Mouse (Mus musculus): ENCODE results near the gene Olfr1510. TPM values are rescaled to one million over a fixed set of nuclear protein-coding genes. Genes with fewer than 3 reads are reported as not detected.

Gene Olfr1510
- not detected in 2 replicates for polyA plus RNA-seq (2012; rRNA removed)

DNA sequence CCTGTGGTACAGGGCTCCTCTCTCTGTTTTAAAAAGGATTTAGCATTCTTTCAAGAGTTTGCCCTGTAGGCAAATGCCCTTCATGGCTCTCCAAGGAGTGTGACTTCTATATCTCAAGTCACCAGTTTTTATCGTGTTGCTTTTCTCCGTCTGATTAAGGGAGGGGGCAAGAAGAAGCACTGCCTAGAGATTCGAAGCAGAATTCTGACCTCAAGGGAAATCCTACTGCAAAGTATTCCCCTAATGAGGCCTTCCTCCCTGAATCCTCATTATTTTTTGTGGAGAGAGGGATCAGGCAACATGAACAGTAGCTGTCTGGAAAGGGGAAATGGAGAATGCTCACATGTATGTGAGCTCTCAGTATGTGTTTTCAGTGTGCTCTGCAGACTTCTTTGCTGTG lies at the start of gene Olfr1510:
TSS of gene Olfr1510 (minus strand) at position 101 of the 400 bp plus-strand sequence.

DNA sequence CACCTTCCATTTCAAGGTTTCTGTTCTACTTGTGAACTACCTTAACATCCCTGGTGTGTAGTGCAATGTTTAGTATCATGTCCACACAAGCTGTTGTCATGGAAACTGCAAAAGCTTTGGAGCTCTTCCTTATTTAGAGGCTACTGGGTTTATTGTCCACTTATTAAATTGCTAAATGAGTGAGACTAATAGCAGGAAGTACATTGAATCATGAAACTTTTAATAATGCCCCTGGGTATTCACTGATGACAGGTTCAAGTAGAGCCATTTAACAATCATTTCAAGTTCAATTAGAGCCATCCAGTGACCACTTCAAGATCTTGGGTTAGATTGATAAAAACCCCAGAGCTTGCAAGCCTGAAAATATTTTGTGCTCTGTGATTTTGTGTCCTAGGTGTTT lies 28.5 kb upstream of the Olfr1510 start, which contains the start of gene Olfr1509:
TSS of gene Olfr1509 (plus strand) at position 301 of the 400 bp plus-strand sequence.

DNA sequence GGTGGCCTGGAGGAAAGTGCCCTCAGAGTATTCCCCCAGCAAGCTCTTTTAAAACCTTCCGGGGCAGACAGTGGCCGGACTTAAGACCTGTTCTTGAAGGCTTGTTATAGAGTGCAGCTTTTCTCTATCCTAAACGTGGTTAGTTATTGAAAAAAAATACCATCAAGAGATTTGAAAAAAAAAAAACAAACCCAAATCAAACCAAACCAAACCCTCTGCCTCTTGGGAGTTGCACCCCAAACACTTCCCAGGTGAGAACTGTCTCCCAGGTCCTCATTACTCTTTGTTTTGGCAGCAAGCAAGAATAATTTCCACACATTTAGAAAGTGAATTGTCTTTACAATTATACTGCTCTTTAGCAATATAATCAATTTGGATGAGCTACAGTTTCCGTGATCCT lies 16.9 kb downstream of the Olfr1510 start, which contains the start of gene Olfr1511:
TSS of gene Olfr1511 (minus strand) at position 101 of the 400 bp plus-strand sequence.

DNA sequence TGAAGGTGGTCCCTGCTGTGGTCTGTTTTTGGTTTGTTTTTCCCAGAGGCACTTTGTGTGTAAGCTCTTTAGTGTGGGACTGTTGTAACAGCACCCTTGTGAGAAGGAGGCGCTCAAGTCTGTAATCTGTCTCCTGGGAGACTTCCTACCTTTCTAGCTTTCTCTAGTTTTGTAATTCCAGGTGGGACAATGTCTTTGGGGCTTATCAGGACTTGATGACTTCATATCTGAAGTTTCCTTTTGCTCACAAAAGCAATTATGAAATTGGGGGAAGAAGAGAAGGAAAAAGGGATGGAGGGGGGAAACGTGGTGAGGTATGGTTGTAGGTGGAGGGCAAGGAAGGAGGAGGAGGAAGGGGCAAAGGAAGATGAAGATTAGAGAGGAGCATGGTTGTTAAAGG lies 35.1 kb downstream of the Olfr1510 start, which contains the start of gene Olfr1512:
TSS of gene Olfr1512 (minus strand) at position 101 of the 400 bp plus-strand sequence.

Other genes with a start within 250 kb of the Olfr1510 start
- 4.6 and 5.1 TPM in 2 replicates for gene Supt16, start 217.0 kb downstream of the Olfr1510 start, polyA plus RNA-seq (2012; rRNA removed)
- gene Chd8, start 156.6 kb downstream of the Olfr1510 start, polyA plus RNA-seq (2012; rRNA removed): 20.4 and 20.8 TPM in 2 replicates
- 19.3 and 25.7 TPM in 2 replicates for gene Tox4, start 135.2 kb downstream of the Olfr1510 start, polyA plus RNA-seq (2012; rRNA removed)
- 3.2 TPM in 2 replicates for gene Rab2b, start 134.8 kb downstream of the Olfr1510 start, polyA plus RNA-seq (2012; rRNA removed)
- gene Mettl3, start 109.2 kb downstream of the Olfr1510 start, polyA plus RNA-seq (2012; rRNA removed): 14.6 and 19.4 TPM in 2 replicates
- 2.3 and 2.4 TPM in 2 replicates for gene Sall2, start 85.6 kb downstream of the Olfr1510 start, polyA plus RNA-seq (2012; rRNA removed)
- not detected in 2 replicates for gene Olfr1513, start 58.0 kb downstream of the Olfr1510 start, polyA plus RNA-seq (2012; rRNA removed)
- not detected in 2 replicates for gene Olfr1512, start 35.2 kb downstream of the Olfr1510 start, polyA plus RNA-seq (2012; rRNA removed)
- not detected in 2 replicates for gene Olfr1511, start 17.0 kb downstream of the Olfr1510 start, polyA plus RNA-seq (2012; rRNA removed)
- gene Olfr1509, start 28.6 kb upstream of the Olfr1510 start, polyA plus RNA-seq (2012; rRNA removed): not detected in 2 replicates
- not detected in 2 replicates for gene Olfr1508, start 53.1 kb upstream of the Olfr1510 start, polyA plus RNA-seq (2012; rRNA removed)
- gene Olfr1507, start 81.4 kb upstream of the Olfr1510 start, polyA plus RNA-seq (2012; rRNA removed): not detected in 2 replicates

Data from colon, adult 2 months (tissue).